Mouse (Mus musculus): ENCODE results near the gene Zfp664. TPM values are rescaled to one million over a fixed set of nuclear protein-coding genes. Genes with fewer than 3 reads are reported as not detected.

Zfp664 gene
- polyA plus RNA-seq, 1 experiment from 2014 or later, result 159 TPM

DNA sequence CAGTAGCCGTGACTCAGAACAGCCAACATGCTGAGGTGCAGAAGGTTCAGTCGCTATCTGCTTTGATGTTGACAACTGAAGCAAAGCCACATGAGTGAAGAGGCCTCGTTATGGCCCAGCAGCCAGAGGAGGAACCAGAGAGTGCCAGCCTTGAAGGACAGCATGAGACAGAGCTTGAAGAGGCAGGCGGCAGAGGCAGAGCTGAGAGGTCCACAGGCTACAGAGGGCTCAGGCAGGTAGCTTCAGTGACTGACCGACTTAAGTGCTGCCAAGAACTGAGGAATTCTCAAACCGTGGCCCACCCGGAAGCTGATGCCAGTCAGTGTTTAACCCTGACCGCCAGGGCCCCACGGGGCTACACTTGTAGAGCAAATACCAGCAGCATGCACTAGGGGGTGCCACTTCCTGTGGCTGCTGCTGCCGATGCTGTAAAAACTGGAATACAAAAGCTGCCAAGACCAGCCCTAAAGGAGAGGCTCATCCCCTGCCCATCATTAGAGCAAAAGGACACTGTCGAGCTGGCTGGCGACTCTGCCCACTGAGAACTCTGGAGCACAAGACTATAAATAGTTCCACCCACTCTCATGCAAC lies 81.4 kb downstream of the Zfp664 start:
- Histone ChIP-seq H3K9me3 (replicated peaks) (peaks cover 16% of the 10 kb centered on the region; the same call in 1 of the 2 replicates), H3K4me3 (no peak overlapping the region), H3K36me3 (no peaks in the 10 kb centered on the region), H3K4me1 (peaks cover 13% of the 10 kb centered on the region), H3K27ac (replicated peaks) (peak overlapping the region; percentile 63), H3K27me3 (ENCODE audit: low read depth, poor library complexity, severe bottlenecking) (no peaks in the 10 kb centered on the region)
- WGBS, result 73% methylated on average over 12 of the region's 12 CpGs
- DNase-seq (ENCODE audit: low spot score), result no peak

DNA sequence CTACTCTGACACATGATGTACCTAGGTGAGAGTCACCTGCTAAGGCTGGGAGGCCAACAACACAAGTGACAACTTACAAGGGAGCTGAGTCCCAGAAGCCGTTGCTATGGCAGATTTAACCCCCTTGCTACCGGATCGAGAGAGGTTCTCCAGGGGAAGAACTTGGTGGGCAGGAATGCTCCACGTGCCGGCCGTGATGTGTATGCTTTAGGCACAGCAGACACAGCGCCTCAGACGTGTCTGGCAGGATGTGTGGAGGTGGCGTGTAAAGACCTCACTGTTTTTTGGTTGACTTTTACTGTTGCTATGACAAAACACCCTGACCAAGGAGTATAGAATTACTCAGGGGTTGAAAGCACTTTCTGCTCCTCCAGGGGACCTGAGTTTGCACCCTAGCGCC lies 81.9 kb downstream of the Zfp664 start:
- Histone ChIP-seq H3K4me1 (peaks cover 13% of the 10 kb centered on the region), H3K4me3 (no peak overlapping the region), H3K9me3 (replicated peaks) (peaks cover 16% of the 10 kb centered on the region; the same call in 1 of the 2 replicates), H3K27me3 (ENCODE audit: low read depth, poor library complexity, severe bottlenecking) (no peaks in the 10 kb centered on the region), H3K36me3 (no peaks in the 10 kb centered on the region), H3K27ac (replicated peaks) (no peak overlapping the region)
- DNase-seq (ENCODE audit: low spot score), result no peak
- WGBS, result 88% methylated on average over 10 of the region's 10 CpGs

DNA sequence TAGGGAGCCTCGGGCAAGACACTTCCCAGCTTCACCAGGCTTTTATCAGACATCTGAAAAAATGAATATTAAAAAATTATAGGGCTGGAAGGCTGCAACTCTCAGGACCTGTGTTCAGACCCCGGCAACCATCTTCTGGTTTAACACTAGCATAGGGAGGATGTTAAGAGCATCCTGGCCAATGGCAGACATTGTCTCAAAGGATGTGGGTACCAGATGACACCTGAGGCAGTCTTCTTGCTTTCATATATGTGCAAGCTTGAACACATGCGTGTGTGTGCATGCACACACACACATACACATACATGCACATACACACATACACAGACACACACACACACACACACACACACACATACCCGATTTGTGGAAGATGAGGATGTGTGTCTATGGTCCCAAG lies 82.6 kb downstream of the Zfp664 start:
- Histone ChIP-seq H3K27me3 (ENCODE audit: low read depth, poor library complexity, severe bottlenecking) (no peaks in the 10 kb centered on the region), H3K27ac (replicated peaks) (no peak overlapping the region), H3K9me3 (replicated peaks) (peaks cover 16% of the 10 kb centered on the region; the same call in 1 of the 2 replicates), H3K4me1 (peaks cover 13% of the 10 kb centered on the region), H3K36me3 (no peaks in the 10 kb centered on the region), H3K4me3 (no peak overlapping the region)
- no peak for DNase-seq (ENCODE audit: low spot score)
- WGBS, result 87% methylated on average over 4 of the region's 4 CpGs

GRCm38 (mm10) chr5:124950623-124951278 lies 88.3 kb downstream of the Zfp664 start:
- Histone ChIP-seq H3K36me3 (no peaks in the 10 kb centered on the region), H3K27ac (replicated peaks) (no peak overlapping the region; the same call in 1 of the 2 replicates), H3K27me3 (ENCODE audit: low read depth, poor library complexity, severe bottlenecking) (no peaks in the 10 kb centered on the region), H3K4me1 (peaks cover 7% of the 10 kb centered on the region; the same call in 1 of the 2 replicates), H3K9me3 (replicated peaks) (peaks cover 12% of the 10 kb centered on the region; the same call in 1 of the 2 replicates), H3K4me3 (no peak overlapping the region)
- WGBS, result 64% methylated on average over 13 of the region's 13 CpGs
- no peak for DNase-seq (ENCODE audit: low spot score)

- H3K27ac ChIP-seq (replicated peaks), result no peak overlapping the region
- WGBS, result 82% methylated on average over 17 of the region's 17 CpGs
Observed at GRCm38 (mm10) chr5:124951333-124951732, 88.8 kb downstream of the Zfp664 start.

More at GRCm38 (mm10) chr5:124951333-124951732, 88.8 kb downstream of the Zfp664 start:
- DNase-seq (ENCODE audit: low spot score), result no peak
- H3K4me3 ChIP-seq, result no peak overlapping the region
- H3K36me3 ChIP-seq, result no peaks in the 10 kb centered on the region
- H3K27me3 ChIP-seq (ENCODE audit: low read depth, poor library complexity, severe bottlenecking), result no peaks in the 10 kb centered on the region
- H3K4me1 ChIP-seq, result peaks cover 7% of the 10 kb centered on the region; the same call in 1 of the 2 replicates
- H3K9me3 ChIP-seq (replicated peaks), result peaks cover 12% of the 10 kb centered on the region; the same call in 1 of the 2 replicates

Other genes with a start within 250 kb of the Zfp664 start
- 46.6 and 53.4 TPM in 2 replicates for gene Atp6v0a2, start 234.1 kb upstream of the Zfp664 start, polyA plus RNA-seq (2016; fragmentation: Nextera tagmentation; extraction: Ambion mirVana)
- 0.02 and 0.05 TPM in 2 replicates for gene Dnah10, start 137.6 kb upstream of the Zfp664 start, polyA plus RNA-seq (2016; fragmentation: Nextera tagmentation; extraction: Ambion mirVana)
- 12.1 and 13.8 TPM in 2 replicates for gene Ccdc92, start 267 bp upstream of the Zfp664 start, polyA plus RNA-seq (2016; fragmentation: Nextera tagmentation; extraction: Ambion mirVana)
- 6.8 TPM in 2 replicates for gene Rflna, start 140.5 kb downstream of the Zfp664 start, polyA plus RNA-seq (2016; fragmentation: Nextera tagmentation; extraction: Ambion mirVana)